Mouse (Mus musculus) layer of hippocampus, adult 8-10 months (tissue): ENCODE results near the gene Ankzf1. TPM values are rescaled to one million over a fixed set of nuclear protein-coding genes. Genes with fewer than 3 reads are reported as not detected.

Source experiments
- microRNA-seq, 2 experiments: library from miRNA; unstranded; fragments of <30 nt; microRNA quantifications; one replicate each; pipeline ENCODE4 v1.2.0; 2022
- total RNA-seq, 4 experiments: library from RNA; stranded (reverse); gene quantifications; 2 replicates each; pipeline ENCODE4 v1.2.4; 2022

Gene Ankzf1
- total RNA-seq, 4 experiments from 2014 or later: 25.5 to 38.5 (median 31.3) TPM

Small RNA genes lying within 50 kb of the gene (microRNA-seq; reads per million reads assigned to microRNA genes)
- 0 reads per million in 2 experiments for gene Gm27943

Other genes starting within 250 kb of the Ankzf1 start
- under 1 TPM in 3 of 4 experiments, not detected in 1; 0.20 to 0.37 (median 0.32) TPM for gene Ihh, start 240.5 kb upstream of the Ankzf1 start, total RNA-seq
- gene Nhej1, start 67.0 kb upstream of the Ankzf1 start, total RNA-seq: 1 to 10 TPM; 1.7 to 2.7 (median 2.1) TPM
- under 1 TPM in 3 of 4 experiments, not detected in 1; 0.22 to 0.45 (median 0.35) TPM for gene Slc23a3, start 58.3 kb upstream of the Ankzf1 start, total RNA-seq
- gene Cnppd1, start 49.4 kb upstream of the Ankzf1 start, total RNA-seq: 10 to 100 TPM; 33.6 to 36.1 (median 35.3) TPM
- gene Retreg2, start 49.4 kb upstream of the Ankzf1 start, total RNA-seq: 100 to 1,000 TPM; 167 to 182 (median 171) TPM
- gene Zfand2b, start 23.5 kb upstream of the Ankzf1 start, total RNA-seq: 10 to 100 TPM; 26.5 to 37.4 (median 32.4) TPM
- gene Abcb6, start 11.8 kb upstream of the Ankzf1 start, total RNA-seq: 10 to 100 TPM; 23.6 to 32.0 (median 26.2) TPM
- 100 to 1,000 TPM in 2 of 4 experiments, 10 to 100 TPM in 2; 97.6 to 119 (median 105) TPM for gene Atg9a, start within 50 bp of the Ankzf1 start, total RNA-seq
- gene Glb1l, start 18.7 kb downstream of the Ankzf1 start, total RNA-seq: 10 to 100 TPM; 14.1 to 22.4 (median 18.5) TPM
- gene Stk16, start 18.7 kb downstream of the Ankzf1 start, total RNA-seq: 10 to 100 TPM; 78.7 to 88.5 (median 84.5) TPM
- gene Tuba4a, start 27.7 kb downstream of the Ankzf1 start, total RNA-seq: 100 to 1,000 TPM; 488 to 539 (median 494) TPM
- gene A630095N17Rik, start 40.0 kb downstream of the Ankzf1 start, total RNA-seq: not detected
- gene Dnajb2, start 44.3 kb downstream of the Ankzf1 start, total RNA-seq: 100 to 1,000 TPM in 1 of 4 experiments, 10 to 100 TPM in 3; 83.1 to 108 (median 93.1) TPM
- gene Ptprn, start 72.4 kb downstream of the Ankzf1 start, total RNA-seq: 100 to 1,000 TPM; 360 to 457 (median 395) TPM
- gene Resp18, start 86.3 kb downstream of the Ankzf1 start, total RNA-seq: 100 to 1,000 TPM; 102 to 169 (median 125) TPM
- gene Dnpep, start 125.8 kb downstream of the Ankzf1 start, total RNA-seq: 10 to 100 TPM; 41.2 to 49.8 (median 45.4) TPM
- gene Des, start 168.2 kb downstream of the Ankzf1 start, total RNA-seq: 1 to 10 TPM in 3 of 4 experiments, under 1 TPM in 1; 0.60 to 1.9 (median 1.5) TPM
- 100 to 1,000 TPM; 168 to 185 (median 182) TPM for gene Speg, start 183.1 kb downstream of the Ankzf1 start, total RNA-seq
- gene Gmppa, start 243.8 kb downstream of the Ankzf1 start, total RNA-seq: 10 to 100 TPM; 58.3 to 77.2 (median 72.7) TPM